Mouse (Mus musculus): ENCODE data around the gene Slc25a20. TPM values are rescaled to one million over a fixed set of nuclear protein-coding genes. Genes with fewer than 3 reads are reported as not detected.

Slc25a20 gene
- total RNA-seq, 1 experiment from 2014 or later, result 40.5 TPM

DNA sequence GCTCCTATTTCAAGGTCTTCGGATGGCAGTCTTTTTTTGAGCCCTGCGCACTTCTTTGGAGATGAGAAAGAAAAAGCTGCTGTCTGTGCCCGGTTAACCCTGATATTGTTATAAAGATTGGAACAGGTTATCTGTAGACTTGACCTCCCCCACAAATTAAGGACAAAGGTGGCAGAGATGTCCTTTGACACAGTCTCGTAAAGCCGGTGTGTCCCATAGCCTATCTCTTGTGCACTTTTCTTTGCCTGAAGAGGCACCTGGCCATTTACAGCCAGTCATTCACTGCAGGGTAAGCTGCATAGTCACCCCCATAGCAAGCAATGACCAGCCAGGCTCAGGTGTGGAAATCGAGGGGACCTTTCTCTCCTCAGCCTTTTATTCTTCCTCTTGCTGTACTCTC, 772 bp downstream of the Slc25a20 start:
- ATAC-seq (replicated peaks in 1 of 2; ENCODE audit: insufficient read depth in 1 of 2, low FRiP score in 2 of 2, low TSS enrichment in 1 of 2, low read depth in 1 of 2, poor library complexity in 2 of 2, severe bottlenecking in 2 of 2), result no peak; a peak in 1 of 4 replicates

DNA sequence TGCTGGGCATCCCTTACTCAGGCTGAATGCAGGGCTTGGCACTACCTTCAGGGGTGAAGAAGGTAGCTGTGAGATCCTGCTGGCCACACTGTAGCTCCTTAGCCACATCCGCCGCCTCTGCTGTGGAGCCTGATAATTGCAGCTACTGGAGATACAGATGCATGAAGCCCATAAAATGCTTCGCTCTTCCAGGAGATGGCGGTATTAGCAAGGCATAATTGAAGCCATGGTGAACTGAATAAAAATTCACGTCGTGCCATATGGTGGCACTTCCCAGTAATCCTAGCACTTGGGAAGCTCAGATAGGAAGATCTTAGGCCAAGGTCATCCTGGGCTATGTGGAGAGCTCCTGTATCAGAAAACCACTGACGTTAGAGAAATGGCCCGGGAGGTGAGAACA, 8.0 kb downstream of the Slc25a20 start:
- ATAC-seq (replicated peaks in 1 of 2; ENCODE audit: insufficient read depth in 1 of 2, low FRiP score in 2 of 2, low TSS enrichment in 1 of 2, low read depth in 1 of 2, poor library complexity in 2 of 2, severe bottlenecking in 2 of 2), result 0 out of 4 replicates have a peak, but pooled peaks have one; percentile 27 to 39

DNA sequence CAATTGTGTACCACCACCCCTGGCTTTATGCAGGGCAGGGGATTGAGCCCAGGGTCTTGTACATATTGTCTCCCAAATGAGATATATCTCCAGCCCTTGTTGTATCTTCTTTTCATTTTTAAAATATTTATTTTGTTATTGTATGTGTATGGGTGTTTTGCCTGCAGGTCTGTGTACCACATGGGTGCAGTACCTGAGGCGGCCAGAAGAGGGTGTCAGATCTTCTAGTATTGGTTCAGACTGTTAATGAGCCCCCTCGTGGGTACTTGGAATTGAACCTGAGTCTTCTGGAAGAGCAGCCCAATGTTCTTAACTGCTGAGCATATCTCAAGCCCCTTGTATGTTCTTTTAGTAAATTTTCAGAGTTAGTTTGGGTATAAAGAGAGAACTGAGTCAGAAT, 11.3 kb downstream of the Slc25a20 start:
- ATAC-seq (replicated peaks in 1 of 2; ENCODE audit: insufficient read depth in 1 of 2, low FRiP score in 2 of 2, low TSS enrichment in 1 of 2, low read depth in 1 of 2, poor library complexity in 2 of 2, severe bottlenecking in 2 of 2), result no peak

GRCm38 (mm10) chr9:108680026-108680425, 18.1 kb downstream of the Slc25a20 start:
- no peak for ATAC-seq (replicated peaks in 1 of 2; ENCODE audit: insufficient read depth in 1 of 2, low FRiP score in 2 of 2, low TSS enrichment in 1 of 2, low read depth in 1 of 2, poor library complexity in 2 of 2, severe bottlenecking in 2 of 2)

DNA sequence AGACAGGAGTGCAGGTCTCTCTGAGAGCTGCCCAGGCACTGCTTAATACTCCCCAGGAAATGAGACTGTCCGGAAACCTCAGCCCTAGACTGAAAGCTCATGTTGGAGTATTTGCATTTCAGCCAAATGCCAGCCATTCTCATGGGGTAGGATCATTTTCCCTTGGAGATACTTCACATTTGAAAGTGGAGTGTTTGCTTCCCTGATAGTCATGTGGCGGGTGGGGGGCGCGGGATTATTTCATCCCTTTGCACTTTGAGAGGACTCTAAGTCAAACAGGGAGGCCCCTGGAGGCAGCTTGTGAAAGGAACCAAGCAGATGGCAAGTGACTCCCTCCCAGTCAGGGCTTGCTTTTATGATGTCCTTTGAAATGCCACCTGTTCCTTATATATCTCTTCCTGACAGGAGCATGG, 24.6 kb downstream of the Slc25a20 start:
- ATAC-seq (replicated peaks in 1 of 2; ENCODE audit: insufficient read depth in 1 of 2, low FRiP score in 2 of 2, low TSS enrichment in 1 of 2, low read depth in 1 of 2, poor library complexity in 2 of 2, severe bottlenecking in 2 of 2), result no peak

DNA sequence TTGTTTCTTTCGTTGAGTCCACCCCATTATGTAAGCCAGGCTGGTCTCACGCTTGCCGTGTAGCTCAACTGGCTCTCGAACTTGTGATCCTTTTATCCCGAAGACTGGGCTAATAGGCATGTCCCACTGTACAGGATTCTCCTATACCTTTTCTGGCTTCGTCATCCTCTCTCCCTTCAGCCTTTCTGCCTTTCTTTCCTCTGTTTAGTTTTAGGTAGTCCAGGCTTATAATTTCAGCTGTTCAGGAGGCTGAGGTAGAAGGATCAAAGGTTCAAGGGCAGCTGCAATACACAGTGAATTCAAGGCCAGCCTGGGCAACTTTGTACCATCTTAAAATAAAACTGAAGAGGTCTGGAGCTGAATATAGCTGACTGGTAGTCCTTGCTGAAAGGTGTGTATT, 25.3 kb downstream of the Slc25a20 start:
- no peak for ATAC-seq (replicated peaks in 1 of 2; ENCODE audit: insufficient read depth in 1 of 2, low FRiP score in 2 of 2, low TSS enrichment in 1 of 2, low read depth in 1 of 2, poor library complexity in 2 of 2, severe bottlenecking in 2 of 2)

- ATAC-seq (replicated peaks in 1 of 2; ENCODE audit: insufficient read depth in 1 of 2, low FRiP score in 2 of 2, low TSS enrichment in 1 of 2, low read depth in 1 of 2, poor library complexity in 2 of 2, severe bottlenecking in 2 of 2), result no peak
Observed at GRCm38 (mm10) chr9:108687686-108688085, 25.8 kb downstream of the Slc25a20 start.

DNA sequence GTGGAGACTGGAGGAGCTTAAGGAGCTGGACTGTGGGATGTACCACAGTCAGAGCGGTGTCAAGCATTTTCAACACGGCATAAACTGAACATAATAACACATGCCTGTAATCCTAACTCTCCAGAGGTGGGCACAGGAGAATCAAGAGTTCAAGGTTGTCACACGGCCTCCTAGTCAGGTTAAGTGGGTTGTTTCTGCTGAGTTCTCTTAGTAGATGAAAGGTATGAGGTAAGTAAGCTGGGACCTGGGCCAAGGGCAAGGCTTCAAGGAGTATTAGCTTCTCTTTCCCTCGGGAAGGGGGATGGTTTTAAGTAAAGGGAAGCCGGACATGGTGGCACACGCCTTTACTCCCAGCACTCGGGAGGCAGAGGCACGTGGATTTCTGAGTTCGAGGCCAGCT, 26.6 kb downstream of the Slc25a20 start:
- ATAC-seq (replicated peaks in 1 of 2; ENCODE audit: insufficient read depth in 1 of 2, low FRiP score in 2 of 2, low TSS enrichment in 1 of 2, low read depth in 1 of 2, poor library complexity in 2 of 2, severe bottlenecking in 2 of 2), result no peak

DNA sequence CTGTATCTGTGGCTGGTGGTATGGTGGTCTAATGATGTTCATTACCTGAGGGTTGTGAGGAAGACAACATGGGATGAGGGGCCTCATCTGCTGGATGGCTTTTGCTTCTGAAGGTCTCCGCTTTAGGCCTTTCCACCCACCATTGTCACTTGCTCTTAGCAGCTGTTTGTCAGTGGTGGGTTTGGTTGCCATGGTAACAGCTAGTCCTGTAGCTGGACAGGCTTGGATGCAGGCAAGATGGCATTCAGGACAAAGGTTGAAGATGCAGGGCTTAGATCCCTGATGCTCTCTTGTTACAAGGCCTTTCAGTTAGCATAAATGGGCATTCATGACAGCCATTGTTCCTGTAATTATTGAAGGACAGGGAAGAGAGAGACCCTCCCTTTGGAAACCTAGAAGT, 27.2 kb downstream of the Slc25a20 start, which contains the start of gene Prkar2a:
TSS of gene Prkar2a (plus strand) at position 209 of the 400 bp plus-strand sequence.
- ATAC-seq (replicated peaks in 1 of 2; ENCODE audit: insufficient read depth in 1 of 2, low FRiP score in 2 of 2, low TSS enrichment in 1 of 2, low read depth in 1 of 2, poor library complexity in 2 of 2, severe bottlenecking in 2 of 2), result no peak

GRCm38 (mm10) chr9:108689993-108690392, 28.1 kb downstream of the Slc25a20 start:
- ATAC-seq (replicated peaks in 1 of 2; ENCODE audit: insufficient read depth in 1 of 2, low FRiP score in 2 of 2, low TSS enrichment in 1 of 2, low read depth in 1 of 2, poor library complexity in 2 of 2, severe bottlenecking in 2 of 2), result no peak

DNA sequence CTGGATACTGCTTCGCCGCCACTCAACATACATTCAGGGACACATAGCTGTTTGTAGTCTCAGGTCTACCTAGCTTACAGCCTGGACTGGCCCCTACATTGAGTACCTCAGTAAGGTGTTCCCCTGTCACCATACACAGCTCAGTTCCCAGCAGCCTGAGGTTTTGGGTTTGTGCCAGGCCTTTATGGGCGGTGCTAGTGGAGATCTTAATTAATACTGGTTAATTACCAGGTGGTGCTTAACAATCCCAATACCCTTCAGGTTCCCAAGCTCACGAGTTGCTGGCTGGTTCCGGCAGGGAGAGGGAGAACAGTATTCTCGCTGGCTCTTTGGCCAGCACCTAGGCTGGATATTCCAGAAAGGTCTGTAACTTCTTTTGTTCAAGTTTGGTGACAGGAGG, 29.0 kb downstream of the Slc25a20 start:
- no peak for ATAC-seq (replicated peaks in 1 of 2; ENCODE audit: insufficient read depth in 1 of 2, low FRiP score in 2 of 2, low TSS enrichment in 1 of 2, low read depth in 1 of 2, poor library complexity in 2 of 2, severe bottlenecking in 2 of 2)

DNA sequence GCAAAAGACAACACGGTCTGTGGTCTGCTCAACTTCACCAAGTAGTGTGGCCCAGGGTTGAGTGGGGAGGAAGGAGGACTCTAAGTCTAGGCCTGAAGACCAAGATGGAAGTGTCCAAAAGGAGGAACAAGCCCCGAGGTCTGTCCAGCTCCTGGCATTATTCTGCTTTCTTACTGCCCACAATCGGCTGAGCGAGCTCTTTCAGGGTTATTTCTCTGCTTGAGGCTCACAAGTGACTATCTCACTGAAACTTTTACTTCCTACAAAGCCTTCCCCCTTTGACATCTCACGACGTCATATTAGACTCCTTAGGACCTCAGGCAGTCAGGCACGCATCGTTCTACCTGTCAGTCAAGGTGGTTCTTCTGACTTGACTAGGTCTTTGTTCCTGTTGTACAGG, 29.5 kb downstream of the Slc25a20 start:
- 0 out of 4 replicates have a peak, but pooled peaks of 1 of the 2 experiments have one; percentile 13 for ATAC-seq (replicated peaks in 1 of 2; ENCODE audit: insufficient read depth in 1 of 2, low FRiP score in 2 of 2, low TSS enrichment in 1 of 2, low read depth in 1 of 2, poor library complexity in 2 of 2, severe bottlenecking in 2 of 2)

GRCm38 (mm10) chr9:108691846-108692225, 29.9 kb downstream of the Slc25a20 start:
- peak; percentile 33 to 72; a peak in 2 of 4 replicates for ATAC-seq (replicated peaks in 1 of 2; ENCODE audit: insufficient read depth in 1 of 2, low FRiP score in 2 of 2, low TSS enrichment in 1 of 2, low read depth in 1 of 2, poor library complexity in 2 of 2, severe bottlenecking in 2 of 2)

DNA sequence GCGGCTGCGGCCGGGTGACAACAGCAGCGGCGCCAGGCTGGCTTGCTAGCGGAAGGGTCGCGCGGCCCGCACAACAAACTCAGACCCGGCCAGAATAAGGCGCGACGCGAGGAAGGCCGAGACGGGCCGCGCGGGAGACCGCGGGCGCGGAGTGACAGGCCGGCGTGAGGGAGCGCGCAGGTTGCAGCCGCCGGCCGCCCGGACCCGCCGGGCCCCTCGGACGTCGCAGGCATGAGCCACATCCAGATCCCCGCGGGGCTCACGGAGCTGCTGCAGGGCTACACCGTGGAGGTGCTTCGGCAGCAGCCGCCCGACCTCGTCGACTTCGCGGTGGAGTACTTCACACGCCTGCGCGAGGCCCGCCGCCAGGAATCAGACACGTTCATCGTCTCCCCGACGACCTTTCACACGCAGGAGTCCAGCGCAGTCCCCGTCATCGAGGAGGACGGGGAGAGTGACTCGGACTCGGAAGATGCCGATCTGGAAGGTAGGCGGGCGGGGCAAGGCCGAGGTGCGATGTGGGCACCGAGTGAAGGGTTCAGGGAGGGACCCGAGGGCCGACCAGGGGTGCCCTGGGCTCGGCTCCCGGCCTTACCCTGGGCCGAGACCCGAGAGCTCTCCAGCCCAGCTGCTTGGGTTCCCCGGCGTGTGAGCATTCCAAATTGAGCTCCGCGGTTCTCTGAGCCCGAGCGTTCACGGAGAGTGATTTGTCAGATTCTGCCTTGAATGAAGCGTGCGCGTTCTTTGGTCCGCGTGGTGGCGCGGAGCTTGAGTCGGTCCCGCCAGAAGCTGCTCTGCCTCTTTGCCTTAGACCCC, 30.5 kb downstream of the Slc25a20 start:
- peak; percentile 17 to 47; a peak in 2 of 4 replicates for ATAC-seq (replicated peaks in 1 of 2; ENCODE audit: insufficient read depth in 1 of 2, low FRiP score in 2 of 2, low TSS enrichment in 1 of 2, low read depth in 1 of 2, poor library complexity in 2 of 2, severe bottlenecking in 2 of 2)

DNA sequence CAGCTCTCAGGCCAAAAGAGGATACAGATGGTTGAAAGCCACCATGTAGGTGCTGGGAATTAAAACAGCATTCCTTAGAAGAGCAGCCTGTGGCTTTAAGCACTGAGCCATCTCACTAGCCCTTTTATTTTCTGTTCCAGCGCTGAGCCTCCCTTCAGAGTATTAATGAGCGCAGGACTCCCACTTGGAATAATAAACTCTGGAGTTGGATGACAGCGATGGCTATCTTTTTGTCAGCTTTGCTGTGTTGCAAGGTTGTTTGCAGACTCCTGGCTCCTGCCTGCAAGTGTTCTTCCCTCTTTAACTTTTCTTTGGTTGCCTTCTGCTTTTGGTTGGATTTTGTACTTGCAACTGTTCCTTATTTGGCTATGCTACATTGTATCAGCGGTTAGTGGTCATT, 32.1 kb downstream of the Slc25a20 start:
- ATAC-seq (replicated peaks in 1 of 2; ENCODE audit: insufficient read depth in 1 of 2, low FRiP score in 2 of 2, low TSS enrichment in 1 of 2, low read depth in 1 of 2, poor library complexity in 2 of 2, severe bottlenecking in 2 of 2), result no peak

DNA sequence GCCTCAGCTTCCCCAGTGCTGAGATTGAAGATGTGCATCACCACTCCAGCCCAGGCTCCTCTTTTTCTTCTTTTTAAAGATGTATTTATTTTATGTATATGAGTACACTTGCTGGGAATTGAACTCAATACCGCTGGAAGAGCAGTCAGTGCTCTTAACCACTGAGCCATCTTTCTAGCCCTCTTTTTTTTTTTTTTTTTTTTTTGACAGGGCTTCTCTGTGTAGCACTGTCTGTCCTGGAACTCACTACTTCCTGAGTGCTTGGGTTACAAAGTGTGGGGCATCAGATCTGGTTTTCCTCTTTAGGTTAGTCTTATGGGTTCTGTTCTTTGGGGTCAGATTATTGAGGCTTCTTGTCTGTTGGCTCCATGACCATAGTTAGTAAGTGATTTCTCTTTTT, 32.6 kb downstream of the Slc25a20 start:
- ATAC-seq (replicated peaks in 1 of 2; ENCODE audit: insufficient read depth in 1 of 2, low FRiP score in 2 of 2, low TSS enrichment in 1 of 2, low read depth in 1 of 2, poor library complexity in 2 of 2, severe bottlenecking in 2 of 2), result no peak

DNA sequence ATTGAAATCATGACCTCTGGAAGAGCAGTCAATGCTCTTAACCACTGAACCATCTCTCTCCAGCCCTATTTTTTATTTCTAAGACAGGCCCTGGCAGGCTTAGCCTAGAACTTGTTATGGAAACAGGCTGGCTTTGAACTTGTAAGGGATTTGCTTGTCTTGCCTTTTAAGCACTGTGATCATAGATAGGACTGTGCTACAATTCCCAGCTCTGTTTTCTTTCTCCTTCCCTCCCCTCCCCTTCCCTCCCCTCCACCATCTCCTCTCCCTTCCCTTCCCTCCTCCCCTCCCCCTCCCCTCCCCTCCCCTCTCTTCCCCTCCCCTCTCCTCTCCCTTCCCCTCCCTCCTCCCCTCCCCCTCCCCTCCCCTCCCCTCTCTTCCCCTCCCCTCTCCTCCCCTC, 40.6 kb downstream of the Slc25a20 start:
- ATAC-seq (replicated peaks in 1 of 2; ENCODE audit: insufficient read depth in 1 of 2, low FRiP score in 2 of 2, low TSS enrichment in 1 of 2, low read depth in 1 of 2, poor library complexity in 2 of 2, severe bottlenecking in 2 of 2), result no peak

DNA sequence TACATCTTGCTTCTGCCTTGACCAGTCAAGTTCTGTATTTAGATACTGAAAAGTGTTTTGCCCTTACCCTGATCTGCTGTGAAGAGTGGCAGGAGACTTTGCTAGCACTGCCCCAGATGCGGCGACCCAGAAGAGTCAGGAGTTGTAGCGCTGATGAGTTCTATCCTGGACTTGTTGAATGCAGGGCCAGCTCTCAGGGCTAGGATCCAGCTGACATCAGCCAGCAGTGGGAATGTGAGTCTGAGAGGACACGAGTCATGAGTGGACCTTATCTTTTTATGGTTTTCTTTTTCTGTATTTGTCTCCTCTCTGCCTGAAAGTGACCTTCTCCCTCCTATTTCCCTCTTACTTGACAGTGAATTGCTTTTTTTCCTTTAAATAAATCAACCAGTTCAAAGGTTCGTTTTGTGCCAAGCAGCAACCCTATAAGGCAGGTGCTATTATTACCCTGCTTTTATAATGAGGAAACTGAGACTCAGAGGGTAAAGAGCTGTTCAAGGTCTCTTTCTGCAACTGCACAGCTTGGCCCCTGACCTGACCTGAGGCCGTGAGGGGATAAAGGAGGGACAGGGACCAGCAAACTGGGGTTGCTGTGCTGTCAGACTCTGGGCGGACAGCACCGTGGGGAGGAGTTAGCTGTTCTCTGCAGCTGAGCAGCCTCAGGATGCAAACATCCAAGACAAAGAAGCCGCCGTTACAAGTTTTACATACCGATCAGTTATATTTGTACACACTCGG, 41.7 kb downstream of the Slc25a20 start:
- ATAC-seq (replicated peaks in 1 of 2; ENCODE audit: insufficient read depth in 1 of 2, low FRiP score in 2 of 2, low TSS enrichment in 1 of 2, low read depth in 1 of 2, poor library complexity in 2 of 2, severe bottlenecking in 2 of 2), result no peak

Measured in hematopoietic stem cell, adult 5-6 weeks (primary cell).